Mouse (Mus musculus): ENCODE data around the gene Vmn2r1. TPM values are rescaled to one million over a fixed set of nuclear protein-coding genes. Genes with fewer than 3 reads are reported as not detected.

Vmn2r1 gene
- 0.06 TPM in 1 of 2 replicates, not detected in the other for polyA plus RNA-seq (2014; fragmentation: Nextera tagmentation; extraction: Ambion mirVana)

- Histone ChIP-seq H3K4me3 (ENCODE audit: low read depth, low read length) (no peak within 1 kb of the TSS), H3K36me3 (ENCODE audit: control insufficient read depth, insufficient read depth, low read length) (no peaks in the 10 kb centered on the region), H3K4me2 (no peak within 1 kb of the TSS), H3K4me1 (ENCODE audit: control insufficient read depth, insufficient read depth, low read length) (no peaks in the 10 kb centered on the region), H3K27ac (ENCODE audit: low read depth, low read length) (no peak within 1 kb of the TSS), H3K27me3 (ENCODE audit: control insufficient read depth, insufficient read depth, low read length) (no peaks in the 10 kb centered on the region), H3K9me3 (replicated peaks; ENCODE audit: control insufficient read depth, low read length) (no peaks in the 10 kb centered on the region), H3K9ac (ENCODE audit: low read depth, low read length) (no peak within 1 kb of the TSS)
- 83% methylated on average over 4 of the region's 4 CpGs for WGBS (ENCODE audit: insufficient replicate concordance)
- no peak for ATAC-seq (replicated peaks; ENCODE audit: insufficient number of reproducible peaks, low FRiP score, low TSS enrichment)
Observed at GRCm38 (mm10) chr3:64081247-64081646, at the start of gene Vmn2r1. TSS of gene Vmn2r1 (plus strand) at chr3:64081547.

- H3K9ac ChIP-seq (ENCODE audit: low read depth, low read length): no peak overlapping the region
- no peaks in the 10 kb centered on the region for H3K9me3 ChIP-seq (replicated peaks; ENCODE audit: control insufficient read depth, low read length)
- no peak overlapping the region for H3K4me3 ChIP-seq (ENCODE audit: low read depth, low read length)
- H3K4me2 ChIP-seq: no peak overlapping the region
- H3K27me3 ChIP-seq (ENCODE audit: control insufficient read depth, insufficient read depth, low read length): no peaks in the 10 kb centered on the region
- H3K4me1 ChIP-seq (ENCODE audit: control insufficient read depth, insufficient read depth, low read length): no peaks in the 10 kb centered on the region
- 58% methylated on average over 7 of the region's 7 CpGs for WGBS (ENCODE audit: insufficient replicate concordance)
- H3K36me3 ChIP-seq (ENCODE audit: control insufficient read depth, insufficient read depth, low read length): no peaks in the 10 kb centered on the region
- no peak overlapping the region for H3K27ac ChIP-seq (ENCODE audit: low read depth, low read length)
- no peak for ATAC-seq (replicated peaks; ENCODE audit: insufficient number of reproducible peaks, low FRiP score, low TSS enrichment)
Observed at GRCm38 (mm10) chr3:64038136-64038841, 43.1 kb upstream of the Vmn2r1 start.

GRCm38 (mm10) chr3:64039818-64040784 lies 41.2 kb upstream of the Vmn2r1 start:
- WGBS (ENCODE audit: insufficient replicate concordance): 14% methylated on average over 25 of the region's 25 CpGs
- Histone ChIP-seq H3K4me3 (ENCODE audit: low read depth, low read length) (peak overlapping the region; percentile 49), H3K9me3 (replicated peaks; ENCODE audit: control insufficient read depth, low read length) (no peaks in the 10 kb centered on the region), H3K9ac (ENCODE audit: low read depth, low read length) (peak overlapping the region; percentile 70), H3K27ac (ENCODE audit: low read depth, low read length) (peak overlapping the region; percentile 66), H3K4me1 (ENCODE audit: control insufficient read depth, insufficient read depth, low read length) (no peaks in the 10 kb centered on the region), H3K36me3 (ENCODE audit: control insufficient read depth, insufficient read depth, low read length) (no peaks in the 10 kb centered on the region), H3K4me2 (peak overlapping the region; percentile 70), H3K27me3 (ENCODE audit: control insufficient read depth, insufficient read depth, low read length) (no peaks in the 10 kb centered on the region)
- peak; percentile 55 for ATAC-seq (replicated peaks; ENCODE audit: insufficient number of reproducible peaks, low FRiP score, low TSS enrichment)

GRCm38 (mm10) chr3:64112707-64113106 lies 31.4 kb downstream of the Vmn2r1 start:
- WGBS (ENCODE audit: insufficient replicate concordance): 93% methylated on average over 1 of the region's 1 CpGs
- no peaks in the 10 kb centered on the region for H3K36me3 ChIP-seq (ENCODE audit: control insufficient read depth, insufficient read depth, low read length)
- H3K9ac ChIP-seq (ENCODE audit: low read depth, low read length): no peak overlapping the region
- no peaks in the 10 kb centered on the region for H3K4me1 ChIP-seq (ENCODE audit: control insufficient read depth, insufficient read depth, low read length)
- H3K4me3 ChIP-seq (ENCODE audit: low read depth, low read length): no peak overlapping the region
- H3K4me2 ChIP-seq: no peak overlapping the region
- no peaks in the 10 kb centered on the region for H3K9me3 ChIP-seq (replicated peaks; ENCODE audit: control insufficient read depth, low read length)
- no peak for ATAC-seq (replicated peaks; ENCODE audit: insufficient number of reproducible peaks, low FRiP score, low TSS enrichment)
- no peaks in the 10 kb centered on the region for H3K27me3 ChIP-seq (ENCODE audit: control insufficient read depth, insufficient read depth, low read length)
- H3K27ac ChIP-seq (ENCODE audit: low read depth, low read length): no peak overlapping the region

- H3K4me2 ChIP-seq: no peak overlapping the region
- H3K27me3 ChIP-seq (ENCODE audit: control insufficient read depth, insufficient read depth, low read length): no peaks in the 10 kb centered on the region
- H3K4me1 ChIP-seq (ENCODE audit: control insufficient read depth, insufficient read depth, low read length): no peaks in the 10 kb centered on the region
- no peak overlapping the region for H3K4me3 ChIP-seq (ENCODE audit: low read depth, low read length)
- no peak overlapping the region for H3K27ac ChIP-seq (ENCODE audit: low read depth, low read length)
- no peaks in the 10 kb centered on the region for H3K36me3 ChIP-seq (ENCODE audit: control insufficient read depth, insufficient read depth, low read length)
- 82% methylated on average over 11 of the region's 11 CpGs for WGBS (ENCODE audit: insufficient replicate concordance)
- no peak overlapping the region for H3K9ac ChIP-seq (ENCODE audit: low read depth, low read length)
- ATAC-seq (replicated peaks; ENCODE audit: insufficient number of reproducible peaks, low FRiP score, low TSS enrichment): no peak
- H3K9me3 ChIP-seq (replicated peaks; ENCODE audit: control insufficient read depth, low read length): no peaks in the 10 kb centered on the region
Observed at GRCm38 (mm10) chr3:64113352-64114046, 32.2 kb downstream of the Vmn2r1 start.

- Histone ChIP-seq H3K4me3 (ENCODE audit: low read depth, low read length) (no peak within 1 kb of the TSS), H3K9me3 (replicated peaks; ENCODE audit: control insufficient read depth, low read length) (no peaks in the 10 kb centered on the region), H3K4me2 (no peak within 1 kb of the TSS), H3K9ac (ENCODE audit: low read depth, low read length) (no peak within 1 kb of the TSS), H3K27ac (ENCODE audit: low read depth, low read length) (no peak within 1 kb of the TSS), H3K4me1 (ENCODE audit: control insufficient read depth, insufficient read depth, low read length) (no peaks in the 10 kb centered on the region), H3K27me3 (ENCODE audit: control insufficient read depth, insufficient read depth, low read length) (no peaks in the 10 kb centered on the region), H3K36me3 (ENCODE audit: control insufficient read depth, insufficient read depth, low read length) (no peaks in the 10 kb centered on the region)
- WGBS (ENCODE audit: insufficient replicate concordance): 76% methylated on average over 2 of the region's 2 CpGs
- ATAC-seq (replicated peaks; ENCODE audit: insufficient number of reproducible peaks, low FRiP score, low TSS enrichment): no peak
Observed at GRCm38 (mm10) chr3:64141878-64142508, 60.6 kb downstream of the Vmn2r1 start, which contains the start of gene Vmn2r2. TSS of gene Vmn2r2 (minus strand) at chr3:64141928.

Measured in heart, embryonic 11.5 days (tissue).